Mouse (Mus musculus) T-cell, adult 2 months (primary cell): ENCODE measurements at regions not wholly inside any gene's neighbourhood (a gene's known extent, or its start where the extent isn't known, plus 50 kb on each side); places are given as distances from the start of the nearest gene placed in this dataset.

Experiments
- DNase-seq: peaks from one replicate; pipeline ENCODE4 v3.0.0; 2022; ENCODE audit warnings: low spot score

DNA sequence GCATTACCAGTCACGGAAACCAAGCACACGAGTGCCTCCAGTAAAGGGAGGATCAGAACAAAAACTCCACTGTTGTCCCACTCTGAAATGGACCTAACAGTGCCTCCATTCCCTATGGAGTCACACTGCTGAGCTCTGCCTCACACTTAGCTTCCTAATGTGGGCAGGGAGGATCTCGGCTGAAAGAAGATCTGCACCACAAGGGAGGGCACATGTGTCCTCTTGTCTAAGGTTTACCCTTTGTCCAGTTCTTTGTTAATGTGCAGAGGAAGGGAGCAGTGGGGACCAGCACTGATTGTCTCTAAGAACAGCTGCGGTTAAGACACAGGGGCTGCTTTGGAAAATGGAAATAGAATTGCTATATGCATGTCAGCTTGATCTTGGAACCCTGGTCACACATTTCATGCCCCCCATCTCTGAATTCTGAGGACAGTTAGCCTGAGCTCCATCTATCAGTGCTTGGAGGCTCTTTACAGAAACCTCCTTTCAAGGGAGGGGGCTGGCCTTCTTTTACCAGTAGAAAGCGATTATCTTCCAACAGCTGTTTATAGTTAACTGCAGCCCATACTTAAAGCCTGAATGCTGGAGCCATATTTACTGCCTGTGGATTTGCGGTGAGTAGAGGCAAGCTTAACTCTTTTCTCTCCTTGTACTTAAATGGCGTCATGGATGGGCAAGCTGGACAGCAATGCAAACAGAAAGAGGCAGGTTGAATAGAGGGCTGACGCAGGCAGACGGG is 485.5 kb upstream of the Cdh11 start:
- DNase-seq: no peak

GRCm38 (mm10) chr8:103272305-103273079 is 487.1 kb upstream of the Cdh11 start:
- DNase-seq: no peak

GRCm38 (mm10) chr8:103273476-103273875 is 488.0 kb upstream of the Cdh11 start:
- DNase-seq: no peak

GRCm38 (mm10) chr8:103281801-103282200 is 496.4 kb upstream of the Cdh11 start:
- DNase-seq: no peak

DNA sequence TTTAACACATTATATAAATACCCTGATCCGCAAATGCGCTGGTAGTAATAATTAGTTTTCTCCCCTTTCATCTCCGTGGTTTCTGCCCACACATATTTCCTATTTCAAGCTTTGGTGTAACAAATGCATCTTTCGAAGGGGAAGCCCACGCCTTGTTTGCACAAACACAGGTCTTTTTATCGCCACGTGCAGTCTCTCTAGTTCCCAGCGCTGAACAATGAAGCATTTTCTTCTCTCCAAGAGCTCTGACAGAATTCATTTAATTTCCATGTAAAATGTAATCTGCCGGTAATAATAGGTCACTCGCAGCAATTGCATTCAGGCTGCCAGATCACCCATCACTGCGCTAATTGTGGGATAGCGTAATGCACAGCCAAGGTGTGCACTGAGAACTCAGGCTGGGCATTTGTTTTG is 503.1 kb upstream of the Cdh11 start:
- DNase-seq: no peak

GRCm38 (mm10) chr8:103292896-103293295 is 507.5 kb upstream of the Cdh11 start:
- no peak for DNase-seq

DNA sequence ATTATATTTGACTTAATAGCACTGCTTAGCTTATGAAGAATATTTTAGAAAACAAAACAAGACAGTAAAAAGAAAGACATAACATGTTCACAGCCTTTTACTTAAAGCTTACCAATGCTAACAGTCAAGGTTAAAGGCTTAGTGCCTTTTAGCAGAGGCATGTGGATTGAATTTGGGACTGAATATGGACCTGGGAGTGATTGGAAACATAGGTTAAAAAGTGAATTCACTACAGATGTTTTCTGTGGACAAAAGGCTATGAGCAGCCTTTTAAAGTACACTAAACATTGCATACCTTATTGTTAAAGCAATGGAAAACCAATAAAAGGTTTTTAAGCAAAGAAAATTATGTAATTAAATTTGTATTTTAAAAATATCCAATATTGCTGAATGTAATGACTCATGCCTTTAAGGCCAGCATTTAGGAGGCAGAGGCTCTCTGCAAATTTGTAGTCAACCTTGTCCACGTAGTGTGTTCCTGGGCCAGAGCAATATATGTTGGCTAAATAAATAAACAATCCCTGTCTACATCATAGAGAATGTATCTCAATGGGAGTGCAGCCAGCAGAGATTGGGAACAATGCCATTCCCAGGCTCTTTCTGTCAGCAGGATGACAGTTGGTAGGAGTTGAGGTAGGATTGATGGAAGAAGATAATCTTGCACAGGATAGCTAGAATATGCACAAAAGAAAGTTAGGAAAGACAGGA is 521.2 kb upstream of the Cdh11 start:
- no peak for DNase-seq

- DNase-seq: no peak
Measured at GRCm38 (mm10) chr8:103313576-103313975, 528.1 kb upstream of the Cdh11 start.

GRCm38 (mm10) chr8:103314279-103315022 is 529.0 kb upstream of the Cdh11 start:
- DNase-seq: no peak

DNA sequence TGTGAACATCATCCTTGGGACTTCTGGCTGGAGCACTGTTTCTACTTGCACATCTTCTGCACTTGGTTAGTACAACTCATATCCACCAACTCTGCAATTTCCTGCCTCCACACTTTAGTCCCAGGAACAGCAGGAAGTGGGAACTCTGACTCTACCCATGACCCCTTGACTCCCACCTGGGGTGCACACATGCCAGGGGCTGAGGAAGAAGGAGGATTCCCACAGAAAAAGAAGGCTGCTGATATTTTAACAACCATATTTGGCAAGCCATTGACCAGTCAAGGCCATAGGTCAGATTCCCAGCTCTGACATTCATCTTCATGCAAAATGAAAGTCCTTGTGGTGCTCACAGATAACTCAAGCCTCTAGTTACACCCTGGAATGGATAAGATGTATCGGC is 530.3 kb upstream of the Cdh11 start:
- no peak for DNase-seq

DNA sequence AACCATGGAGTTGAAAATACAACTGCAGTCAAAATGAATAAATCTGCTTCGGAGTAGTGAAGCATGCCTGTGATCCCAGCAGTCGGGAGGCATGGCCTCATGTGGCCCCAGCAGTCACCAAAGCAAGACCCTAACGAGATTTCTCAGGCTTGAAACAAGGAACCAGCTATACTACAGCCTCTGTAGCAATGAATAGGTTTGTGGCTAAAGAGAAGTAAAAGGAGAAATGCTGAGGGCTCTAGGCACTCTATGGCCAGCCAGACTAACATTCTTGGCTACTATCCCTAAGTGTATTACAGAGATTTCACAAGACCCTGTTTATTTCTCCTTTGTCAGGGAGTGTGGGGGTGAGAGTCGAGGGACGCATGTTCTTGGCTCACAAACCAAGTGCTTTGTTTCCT is 531.2 kb upstream of the Cdh11 start:
- DNase-seq: no peak

- no peak for DNase-seq
Measured at GRCm38 (mm10) chr8:103317149-103317725, 531.8 kb upstream of the Cdh11 start.

DNA sequence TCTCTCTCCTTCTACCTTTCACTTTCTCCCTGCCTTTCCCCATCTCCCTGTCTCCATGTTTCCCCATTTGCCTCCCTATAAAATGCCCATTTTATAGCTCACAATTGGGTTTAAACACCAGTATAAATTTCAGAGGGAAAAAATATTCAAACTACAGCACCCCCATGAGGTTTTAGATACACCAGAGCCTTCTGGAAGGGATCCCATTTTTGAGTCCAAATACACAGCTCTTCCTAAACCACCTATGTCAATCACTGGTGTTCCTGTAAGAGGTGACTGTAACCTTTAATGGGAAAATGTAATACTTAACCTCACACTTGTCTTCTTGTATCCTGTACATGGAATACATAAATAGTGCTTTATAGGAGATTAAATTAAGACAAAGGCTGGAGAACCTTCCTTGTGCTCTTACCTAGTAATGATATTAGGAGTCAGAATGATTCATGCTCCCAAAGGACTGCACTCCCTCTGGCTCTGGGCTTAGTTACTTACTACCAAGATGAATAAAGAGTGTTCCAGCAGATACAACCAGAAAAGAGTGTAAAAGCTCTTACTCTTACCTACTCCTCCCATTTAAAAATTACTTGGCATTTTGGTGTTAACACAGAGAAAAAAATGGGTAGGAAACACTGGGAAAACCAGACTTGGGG is 538.7 kb upstream of the Cdh11 start:
- no peak for DNase-seq

GRCm38 (mm10) chr8:103331415-103331814 is 546.0 kb upstream of the Cdh11 start:
- DNase-seq: no peak

DNA sequence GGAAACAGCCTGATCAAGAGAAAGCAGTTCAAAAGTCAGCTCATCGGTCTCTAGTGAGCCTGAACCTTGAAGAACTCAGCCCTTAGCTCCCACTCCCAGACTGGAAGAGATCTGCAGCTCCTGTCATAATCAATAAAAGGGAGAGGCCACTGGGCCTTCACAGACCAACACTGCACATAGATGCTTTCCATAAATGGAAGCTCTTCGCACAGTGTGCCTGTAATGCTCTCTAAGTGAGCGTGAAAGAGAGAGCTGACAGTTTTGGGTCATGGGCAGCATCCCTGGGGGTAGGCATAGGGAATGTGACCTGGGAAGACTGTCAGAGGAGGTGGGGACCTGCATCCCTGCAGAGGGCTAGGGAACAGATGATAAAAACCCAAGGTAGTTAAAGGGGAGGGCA is 551.9 kb upstream of the Cdh11 start:
- no peak for DNase-seq

DNA sequence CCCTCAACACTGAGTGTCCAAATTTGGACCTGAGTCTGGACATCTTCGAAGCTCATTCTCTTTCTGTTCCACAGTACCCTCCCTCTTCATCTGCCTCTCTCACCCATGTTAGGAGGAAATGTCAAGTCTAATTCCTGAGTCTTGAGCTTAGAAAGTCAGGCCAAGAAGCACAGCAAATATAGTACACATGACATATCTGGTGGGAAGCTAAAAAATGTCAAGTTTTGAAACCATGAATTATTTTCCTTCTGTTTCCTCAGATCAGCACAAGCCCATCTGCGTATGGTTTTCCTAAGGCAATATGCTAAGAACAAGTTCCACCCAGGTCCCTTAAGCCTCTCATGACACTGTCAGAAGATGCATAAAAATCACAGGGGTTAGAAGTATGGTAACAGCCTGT is 553.6 kb upstream of the Cdh11 start:
- DNase-seq: no peak

- no peak for DNase-seq
Measured at GRCm38 (mm10) chr8:103339951-103340350, 554.5 kb upstream of the Cdh11 start.

- DNase-seq: no peak
Measured at GRCm38 (mm10) chr8:103343891-103344290, 558.4 kb upstream of the Cdh11 start.

DNA sequence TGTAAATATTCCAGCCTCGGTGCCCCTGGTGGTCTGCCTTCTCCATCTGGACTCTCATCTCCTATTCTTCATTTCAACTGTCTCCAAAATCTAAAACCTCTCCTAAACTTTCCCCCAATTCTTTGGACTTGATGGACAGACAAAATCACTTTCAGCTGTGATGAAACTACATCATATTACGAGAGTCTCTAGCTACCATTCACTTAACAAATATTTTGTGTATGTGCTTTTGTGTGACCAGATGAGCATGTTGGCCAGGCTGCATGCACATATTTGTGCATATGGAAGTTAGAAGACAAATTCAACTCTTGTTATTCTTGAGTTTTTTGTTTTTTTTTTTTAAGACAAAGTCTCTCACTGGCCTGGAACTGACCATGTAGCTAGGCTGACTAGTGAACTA is 559.4 kb upstream of the Cdh11 start:
- no peak for DNase-seq

DNA sequence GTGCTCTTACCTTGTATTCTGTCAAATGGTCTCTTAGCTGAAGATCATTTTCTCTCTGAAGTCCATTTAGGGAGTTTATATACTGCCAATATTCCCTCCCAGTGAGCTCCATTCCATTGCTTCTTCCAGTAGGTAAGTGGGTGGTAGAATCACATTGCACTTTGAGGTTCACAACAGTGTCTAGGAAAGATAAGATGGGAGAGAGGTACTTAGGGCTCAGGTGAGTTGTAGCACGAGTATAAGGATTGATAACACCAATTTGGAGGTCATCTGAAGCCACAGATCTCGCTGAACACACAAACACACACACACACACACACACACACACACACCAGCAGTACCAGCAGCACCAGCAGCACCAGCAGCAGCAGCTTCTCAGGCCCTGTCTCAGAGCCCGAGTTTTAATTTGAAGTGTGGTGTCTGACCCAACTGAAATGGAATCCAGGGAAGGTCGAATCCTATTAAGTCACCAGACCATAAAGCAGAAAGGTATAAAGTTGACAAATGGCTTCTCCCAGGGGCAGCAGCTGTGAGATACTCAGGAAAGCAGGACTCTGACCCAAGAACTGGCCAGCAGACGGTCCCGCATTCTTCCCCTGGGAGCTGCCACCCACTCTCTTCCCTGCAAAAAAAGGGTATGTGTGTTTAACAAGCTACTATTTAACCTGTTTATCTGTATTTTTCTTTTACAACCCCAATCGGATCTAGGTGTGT is 561.9 kb upstream of the Cdh11 start:
- no peak for DNase-seq

- no peak for DNase-seq
Measured at GRCm38 (mm10) chr8:103361713-103362112, 576.3 kb upstream of the Cdh11 start.
